Mouse (Mus musculus): ENCODE measurements around the gene Fads6. TPM values are rescaled to one million over a fixed set of nuclear protein-coding genes. Genes with fewer than 3 reads are reported as not detected.
A peak's percentile ranks its signal among the peaks of the same experiment; 100 is the strongest.

Gene Fads6
- polyA plus RNA-seq, 1 experiment from 2014 or later = 0.26 TPM

- H3K27me3 ChIP-seq = peaks cover 19% of the 10 kb centered on the region
- 74% methylated on average over 3 of the region's 3 CpGs for WGBS
- no peak overlapping the region for H3K4me2 ChIP-seq
- no peak overlapping the region for H3K4me3 ChIP-seq (replicated peaks)
- H3K36me3 ChIP-seq (replicated peaks) = peaks cover 17% of the 10 kb centered on the region
- no peaks in the 10 kb centered on the region for H3K9me3 ChIP-seq
- H3K9ac ChIP-seq = no peak overlapping the region
- peaks cover 23% of the 10 kb centered on the region for H3K4me1 ChIP-seq
- no peak overlapping the region for H3K27ac ChIP-seq
- no peak for ATAC-seq (ENCODE audit: low FRiP score)
These were observed 54.7 kb downstream of the Fads6 start for GRCm38 (mm10) chr11:115242746-115243145.

GRCm38 (mm10) chr11:115241402-115241801 lies 56.1 kb downstream of the Fads6 start:
- Histone ChIP-seq H3K27ac (no peak overlapping the region), H3K9me3 (no peaks in the 10 kb centered on the region), H3K36me3 (replicated peaks) (peaks cover 17% of the 10 kb centered on the region), H3K27me3 (peaks cover 6% of the 10 kb centered on the region; the same call in 1 of the 2 replicates), H3K4me2 (no peak overlapping the region), H3K9ac (no peak overlapping the region), H3K4me3 (replicated peaks) (no peak overlapping the region), H3K4me1 (peaks cover 12% of the 10 kb centered on the region)
- ATAC-seq (ENCODE audit: low FRiP score) = no peak
- WGBS = 91% methylated on average over 11 of the region's 11 CpGs

GRCm38 (mm10) chr11:115236570-115236969 lies 60.9 kb downstream of the Fads6 start:
- Histone ChIP-seq H3K9ac (no peak overlapping the region), H3K9me3 (no peaks in the 10 kb centered on the region), H3K4me2 (no peak overlapping the region), H3K4me3 (replicated peaks) (no peak overlapping the region), H3K27me3 (no peaks in the 10 kb centered on the region; the same call in none of the 2 replicates), H3K36me3 (replicated peaks) (no peaks in the 10 kb centered on the region), H3K4me1 (peaks cover 44% of the 10 kb centered on the region), H3K27ac (no peak overlapping the region)
- WGBS = 59% methylated on average over 5 of the region's 5 CpGs
- ATAC-seq (ENCODE audit: low FRiP score) = no peak

- WGBS = 78% methylated on average over 15 of the region's 15 CpGs
- no peaks in the 10 kb centered on the region; the same call in 1 of the 2 replicates for H3K27me3 ChIP-seq
- H3K27ac ChIP-seq = no peak overlapping the region
- H3K4me1 ChIP-seq = peaks cover 52% of the 10 kb centered on the region
- no peak overlapping the region for H3K4me3 ChIP-seq (replicated peaks)
- H3K4me2 ChIP-seq = no peak overlapping the region
- no peaks in the 10 kb centered on the region for H3K36me3 ChIP-seq (replicated peaks)
- H3K9ac ChIP-seq = no peak overlapping the region
- ATAC-seq (ENCODE audit: low FRiP score) = no peak
- no peaks in the 10 kb centered on the region for H3K9me3 ChIP-seq
These were observed 63.0 kb downstream of the Fads6 start for GRCm38 (mm10) chr11:115234320-115235044.

- Histone ChIP-seq H3K36me3 (replicated peaks) (no peaks in the 10 kb centered on the region), H3K4me1 (peaks cover 60% of the 10 kb centered on the region), H3K4me2 (no peak overlapping the region), H3K27ac (peak overlapping the region; percentile 46; the same call in 1 of the 2 replicates), H3K9me3 (no peaks in the 10 kb centered on the region), H3K27me3 (peaks cover 3% of the 10 kb centered on the region), H3K9ac (no peak overlapping the region), H3K4me3 (replicated peaks) (no peak overlapping the region)
- WGBS = 54% methylated on average over 20 of the region's 20 CpGs
- ATAC-seq (ENCODE audit: low FRiP score) = no peak
These were observed 63.8 kb downstream of the Fads6 start for GRCm38 (mm10) chr11:115233526-115234290.

- H3K9ac ChIP-seq = no peak overlapping the region
- peaks cover 3% of the 10 kb centered on the region for H3K27me3 ChIP-seq
These were observed 64.6 kb downstream of the Fads6 start for GRCm38 (mm10) chr11:115232889-115233288.

GRCm38 (mm10) chr11:115231924-115232323 lies 65.5 kb downstream of the Fads6 start:
- no peak for ATAC-seq (ENCODE audit: low FRiP score)
- Histone ChIP-seq H3K4me2 (no peak overlapping the region), H3K4me3 (replicated peaks) (no peak overlapping the region), H3K27me3 (peaks cover 3% of the 10 kb centered on the region), H3K9ac (no peak overlapping the region), H3K27ac (peak overlapping the region; percentile 66), H3K36me3 (replicated peaks) (no peaks in the 10 kb centered on the region), H3K9me3 (no peaks in the 10 kb centered on the region), H3K4me1 (peaks cover 77% of the 10 kb centered on the region)
- 44% methylated on average over 9 of the region's 9 CpGs for WGBS

More at GRCm38 (mm10) chr11:115232889-115233288, 64.6 kb downstream of the Fads6 start:
- Histone ChIP-seq H3K4me3 (replicated peaks) (no peak overlapping the region), H3K4me1 (peaks cover 68% of the 10 kb centered on the region), H3K36me3 (replicated peaks) (no peaks in the 10 kb centered on the region), H3K4me2 (no peak overlapping the region), H3K9me3 (no peaks in the 10 kb centered on the region), H3K27ac (0 out of 2 replicates have a peak overlapping the region, but pooled peaks have one; percentile 13)
- 77% methylated on average over 5 of the region's 5 CpGs for WGBS
- no peak for ATAC-seq (ENCODE audit: low FRiP score)

- H3K27ac ChIP-seq = peak overlapping the region; percentile 66
- no peaks in the 10 kb centered on the region for H3K9me3 ChIP-seq
- H3K27me3 ChIP-seq = peaks cover 3% of the 10 kb centered on the region
- WGBS = 66% methylated on average over 14 of the region's 14 CpGs
- no peak overlapping the region for H3K4me3 ChIP-seq (replicated peaks)
- no peak for ATAC-seq (ENCODE audit: low FRiP score)
- no peak overlapping the region; the same call in 1 of the 2 replicates for H3K4me2 ChIP-seq
- H3K4me1 ChIP-seq = peaks cover 80% of the 10 kb centered on the region
- no peaks in the 10 kb centered on the region for H3K36me3 ChIP-seq (replicated peaks)
- no peak overlapping the region for H3K9ac ChIP-seq
These were observed 66.1 kb downstream of the Fads6 start for GRCm38 (mm10) chr11:115231168-115231915.

Small RNA genes lying within 50 kb of the gene (microRNA-seq; reads per million reads assigned to microRNA genes)
- not detected for gene Gm25837

Other genes with a start within 250 kb of the Fads6 start
- not detected in 2 replicates for gene Cd300ld3, start 249.3 kb downstream of the Fads6 start, polyA plus RNA-seq (2016; fragmentation: Nextera tagmentation; extraction: Ambion mirVana)
- not detected in 2 replicates for gene Cd300e, start 235.5 kb downstream of the Fads6 start, polyA plus RNA-seq (2016; fragmentation: Nextera tagmentation; extraction: Ambion mirVana)
- gene Rab37, start 206.2 kb downstream of the Fads6 start, polyA plus RNA-seq (2016; fragmentation: Nextera tagmentation; extraction: Ambion mirVana) = 0.80 and 1.2 TPM in 2 replicates
- 0.19 TPM in 1 of 2 replicates, not detected in the other for gene Cd300lf, start 163.7 kb downstream of the Fads6 start, polyA plus RNA-seq (2016; fragmentation: Nextera tagmentation; extraction: Ambion mirVana)
- 31.3 and 32.2 TPM in 2 replicates for gene Slc9a3r1, start 134.3 kb downstream of the Fads6 start, polyA plus RNA-seq (2016; fragmentation: Nextera tagmentation; extraction: Ambion mirVana)
- 7.9 and 8.4 TPM in 2 replicates for gene Tmem104, start 110.2 kb downstream of the Fads6 start, polyA plus RNA-seq (2016; fragmentation: Nextera tagmentation; extraction: Ambion mirVana)
- gene Nat9, start 109.8 kb downstream of the Fads6 start, polyA plus RNA-seq (2016; fragmentation: Nextera tagmentation; extraction: Ambion mirVana) = 16.0 and 16.6 TPM in 2 replicates
- 0.08 TPM in 1 of 2 replicates, not detected in the other for gene Grin2c, start 30.4 kb downstream of the Fads6 start, polyA plus RNA-seq (2016; fragmentation: Nextera tagmentation; extraction: Ambion mirVana)
- 16.9 and 17.4 TPM in 2 replicates for gene Fdxr, start 20.6 kb downstream of the Fads6 start, polyA plus RNA-seq (2016; fragmentation: Nextera tagmentation; extraction: Ambion mirVana)
- not detected in 2 replicates for gene Otop2, start 9.5 kb upstream of the Fads6 start, polyA plus RNA-seq (2016; fragmentation: Nextera tagmentation; extraction: Ambion mirVana)
- not detected in 2 replicates for gene Ush1g, start 24.4 kb upstream of the Fads6 start, polyA plus RNA-seq (2016; fragmentation: Nextera tagmentation; extraction: Ambion mirVana)
- gene Otop3, start 37.1 kb upstream of the Fads6 start, polyA plus RNA-seq (2016; fragmentation: Nextera tagmentation; extraction: Ambion mirVana) = not detected in 2 replicates
- 33.7 and 36.4 TPM in 2 replicates for gene Hid1, start 70.1 kb upstream of the Fads6 start, polyA plus RNA-seq (2016; fragmentation: Nextera tagmentation; extraction: Ambion mirVana)
- gene Cdr2l, start 84.3 kb upstream of the Fads6 start, polyA plus RNA-seq (2016; fragmentation: Nextera tagmentation; extraction: Ambion mirVana) = 28.3 and 29.6 TPM in 2 replicates
- 222 and 232 TPM in 2 replicates for gene Mrpl58, start 106.1 kb upstream of the Fads6 start, polyA plus RNA-seq (2016; fragmentation: Nextera tagmentation; extraction: Ambion mirVana)
- 843 and 857 TPM in 2 replicates for gene Atp5h, start 122.3 kb upstream of the Fads6 start, polyA plus RNA-seq (2016; fragmentation: Nextera tagmentation; extraction: Ambion mirVana)
- gene Kctd2, start 122.5 kb upstream of the Fads6 start, polyA plus RNA-seq (2016; fragmentation: Nextera tagmentation; extraction: Ambion mirVana) = 23.9 and 29.8 TPM in 2 replicates
- gene Trim80, start 142.9 kb upstream of the Fads6 start, polyA plus RNA-seq (2016; fragmentation: Nextera tagmentation; extraction: Ambion mirVana) = not detected in 2 replicates
- gene Slc16a5, start 164.8 kb upstream of the Fads6 start, polyA plus RNA-seq (2016; fragmentation: Nextera tagmentation; extraction: Ambion mirVana) = not detected in 2 replicates
- 10.9 and 11.0 TPM in 2 replicates for gene Armc7, start 178.0 kb upstream of the Fads6 start, polyA plus RNA-seq (2016; fragmentation: Nextera tagmentation; extraction: Ambion mirVana)
- 72.0 and 80.3 TPM in 2 replicates for gene Nt5c, start 194.2 kb upstream of the Fads6 start, polyA plus RNA-seq (2016; fragmentation: Nextera tagmentation; extraction: Ambion mirVana)
- gene Jpt1, start 216.7 kb upstream of the Fads6 start, polyA plus RNA-seq (2016; fragmentation: Nextera tagmentation; extraction: Ambion mirVana) = 1,151 and 1,196 TPM in 2 replicates
- gene Sumo2, start 238.6 kb upstream of the Fads6 start, polyA plus RNA-seq (2016; fragmentation: Nextera tagmentation; extraction: Ambion mirVana) = 1,429 and 1,474 TPM in 2 replicates

Data from forebrain, embryonic 12.5 days (tissue).